Mouse (Mus musculus): ENCODE measurements at regions not wholly inside any gene's neighbourhood (a gene's known extent, or its start where the extent isn't known, plus 50 kb on each side); places are given as distances from the start of the nearest gene placed in this dataset.
"Not testable (repeated sequence)": the region's sequence is repeated elsewhere in the genome, so short reads cannot be mapped to it uniquely, and the experiment has no call there.

GRCm38 (mm10) chr5:42884251-42884650 lies 348.7 kb upstream of the Cpeb2 start:
- 63% methylated on average over 1 of the region's 1 CpGs for WGBS
- Histone ChIP-seq H3K27ac (no peak overlapping the region), H3K4me1 (no peaks in the 10 kb centered on the region), H3K27me3 (replicated peaks) (no peaks in the 10 kb centered on the region), H3K9ac (no peak overlapping the region), H3K36me3 (no peaks in the 10 kb centered on the region), H3K9me3 (no peaks in the 10 kb centered on the region), H3K4me3 (replicated peaks) (no peak overlapping the region), H3K4me2 (no peak overlapping the region)
- ATAC-seq (ENCODE audit: insufficient read depth, low FRiP score, low read depth): no peak

GRCm38 (mm10) chr5:42891890-42892289 lies 341.1 kb upstream of the Cpeb2 start:
- H3K4me1 ChIP-seq: no peaks in the 10 kb centered on the region
- H3K9ac ChIP-seq: no peak overlapping the region
- no peak overlapping the region for H3K4me2 ChIP-seq
- 29% methylated on average over 2 of the region's 2 CpGs for WGBS
- H3K36me3 ChIP-seq: no peaks in the 10 kb centered on the region
- H3K27me3 ChIP-seq (replicated peaks): no peaks in the 10 kb centered on the region
- no peak overlapping the region for H3K27ac ChIP-seq
- no peak for ATAC-seq (ENCODE audit: insufficient read depth, low FRiP score, low read depth)
- no peak overlapping the region for H3K4me3 ChIP-seq (replicated peaks)
- no peaks in the 10 kb centered on the region for H3K9me3 ChIP-seq

- ATAC-seq (ENCODE audit: insufficient read depth, low FRiP score, low read depth): no peak
- H3K36me3 ChIP-seq: no peaks in the 10 kb centered on the region
- no peak overlapping the region for H3K27ac ChIP-seq
- H3K4me3 ChIP-seq (replicated peaks): no peak overlapping the region
- H3K9ac ChIP-seq: no peak overlapping the region
- WGBS: 71% methylated on average over 3 of the region's 3 CpGs
- H3K4me1 ChIP-seq: no peaks in the 10 kb centered on the region
- H3K4me2 ChIP-seq: no peak overlapping the region
- H3K9me3 ChIP-seq: no peaks in the 10 kb centered on the region
- no peaks in the 10 kb centered on the region for H3K27me3 ChIP-seq (replicated peaks)
Observed at GRCm38 (mm10) chr5:42906136-42906535, 326.8 kb upstream of the Cpeb2 start.

- Histone ChIP-seq H3K27ac (no peak overlapping the region), H3K4me1 (no peaks in the 10 kb centered on the region), H3K27me3 (replicated peaks) (no peaks in the 10 kb centered on the region), H3K4me2 (no peak overlapping the region), H3K9me3 (no peaks in the 10 kb centered on the region), H3K4me3 (replicated peaks) (no peak overlapping the region), H3K36me3 (no peaks in the 10 kb centered on the region), H3K9ac (no peak overlapping the region)
- ATAC-seq (ENCODE audit: insufficient read depth, low FRiP score, low read depth): no peak
- 79% methylated on average over 3 of the region's 3 CpGs for WGBS
Observed at GRCm38 (mm10) chr5:42919328-42919727, 313.6 kb upstream of the Cpeb2 start.

GRCm38 (mm10) chr5:42932106-42932505 lies 300.9 kb upstream of the Cpeb2 start:
- ATAC-seq (ENCODE audit: insufficient read depth, low FRiP score, low read depth): no peak
- H3K9me3 ChIP-seq: no peaks in the 10 kb centered on the region
- H3K27me3 ChIP-seq (replicated peaks): no peaks in the 10 kb centered on the region
- no peak overlapping the region for H3K4me2 ChIP-seq
- H3K4me3 ChIP-seq (replicated peaks): no peak overlapping the region
- 67% methylated on average over 2 of the region's 2 CpGs for WGBS
- H3K4me1 ChIP-seq: no peaks in the 10 kb centered on the region
- H3K36me3 ChIP-seq: no peaks in the 10 kb centered on the region
- H3K9ac ChIP-seq: no peak overlapping the region
- no peak overlapping the region for H3K27ac ChIP-seq

GRCm38 (mm10) chr5:42959296-42959862 lies 273.6 kb upstream of the Cpeb2 start:
- Histone ChIP-seq H3K4me1 (no peaks in the 10 kb centered on the region), H3K27ac (no peak overlapping the region), H3K4me2 (no peak overlapping the region), H3K36me3 (no peaks in the 10 kb centered on the region), H3K4me3 (replicated peaks) (no peak overlapping the region), H3K27me3 (replicated peaks) (no peaks in the 10 kb centered on the region), H3K9ac (no peak overlapping the region), H3K9me3 (no peaks in the 10 kb centered on the region)
- WGBS: 76% methylated on average over 9 of the region's 9 CpGs
- no peak for ATAC-seq (ENCODE audit: insufficient read depth, low FRiP score, low read depth)

- H3K36me3 ChIP-seq; H3K4me1 ChIP-seq; H3K4me2 ChIP-seq; H3K9me3 ChIP-seq; ATAC-seq (ENCODE audit: insufficient read depth, low FRiP score, low read depth); H3K9ac ChIP-seq; H3K4me3 ChIP-seq (replicated peaks); H3K27me3 ChIP-seq (replicated peaks); H3K27ac ChIP-seq: not testable (repeated sequence)
- WGBS: 85% methylated on average over 2 of the region's 2 CpGs
Observed at GRCm38 (mm10) chr5:42966952-42967351, 266.0 kb upstream of the Cpeb2 start.

- no peaks in the 10 kb centered on the region for H3K36me3 ChIP-seq
- no peaks in the 10 kb centered on the region for H3K9me3 ChIP-seq
- no peaks in the 10 kb centered on the region for H3K4me1 ChIP-seq
- H3K9ac ChIP-seq: no peak overlapping the region
- no peak overlapping the region for H3K4me3 ChIP-seq (replicated peaks)
- H3K27me3 ChIP-seq (replicated peaks): no peaks in the 10 kb centered on the region
- H3K4me2 ChIP-seq: no peak overlapping the region
- H3K27ac ChIP-seq: no peak overlapping the region
- no peak for ATAC-seq (ENCODE audit: insufficient read depth, low FRiP score, low read depth)
Observed at GRCm38 (mm10) chr5:42969209-42969608, 263.8 kb upstream of the Cpeb2 start.

- H3K36me3 ChIP-seq: no peaks in the 10 kb centered on the region
- H3K4me1 ChIP-seq: no peaks in the 10 kb centered on the region
- no peak overlapping the region for H3K4me3 ChIP-seq (replicated peaks)
- no peak overlapping the region for H3K9ac ChIP-seq
- H3K27ac ChIP-seq: no peak overlapping the region
- WGBS: 59% methylated on average over 3 of the region's 3 CpGs
- no peak overlapping the region for H3K4me2 ChIP-seq
- no peaks in the 10 kb centered on the region for H3K9me3 ChIP-seq
- H3K27me3 ChIP-seq (replicated peaks): no peaks in the 10 kb centered on the region
- ATAC-seq (ENCODE audit: insufficient read depth, low FRiP score, low read depth): no peak
Observed at GRCm38 (mm10) chr5:42969621-42970020, 263.3 kb upstream of the Cpeb2 start.

- H3K27me3 ChIP-seq (replicated peaks): no peaks in the 10 kb centered on the region
- H3K4me1 ChIP-seq: no peaks in the 10 kb centered on the region
- H3K27ac ChIP-seq: no peak overlapping the region
- no peaks in the 10 kb centered on the region for H3K9me3 ChIP-seq
- no peak overlapping the region for H3K4me2 ChIP-seq
- WGBS: 90% methylated on average over 4 of the region's 4 CpGs
- no peaks in the 10 kb centered on the region for H3K36me3 ChIP-seq
- H3K4me3 ChIP-seq (replicated peaks): no peak overlapping the region
- no peak overlapping the region for H3K9ac ChIP-seq
- ATAC-seq (ENCODE audit: insufficient read depth, low FRiP score, low read depth): no peak
Observed at GRCm38 (mm10) chr5:42977108-42977507, 255.9 kb upstream of the Cpeb2 start.

- ATAC-seq (ENCODE audit: insufficient read depth, low FRiP score, low read depth): no peak
- H3K4me3 ChIP-seq (replicated peaks): no peak overlapping the region
- no peak overlapping the region for H3K27ac ChIP-seq
- H3K9me3 ChIP-seq: no peaks in the 10 kb centered on the region
- no peaks in the 10 kb centered on the region for H3K27me3 ChIP-seq (replicated peaks)
- H3K4me1 ChIP-seq: no peaks in the 10 kb centered on the region
- H3K4me2 ChIP-seq: no peak overlapping the region
- no peaks in the 10 kb centered on the region for H3K36me3 ChIP-seq
- WGBS: 85% methylated on average over 2 of the region's 2 CpGs
- H3K9ac ChIP-seq: no peak overlapping the region
Observed at GRCm38 (mm10) chr5:42980946-42981650, 251.9 kb upstream of the Cpeb2 start.

- ATAC-seq (ENCODE audit: insufficient read depth, low FRiP score, low read depth): no peak
- H3K9ac ChIP-seq: no peak overlapping the region
- no peak overlapping the region for H3K4me3 ChIP-seq (replicated peaks)
- no peaks in the 10 kb centered on the region for H3K27me3 ChIP-seq (replicated peaks)
- no peak overlapping the region for H3K4me2 ChIP-seq
- H3K27ac ChIP-seq: no peak overlapping the region
- H3K36me3 ChIP-seq: no peaks in the 10 kb centered on the region
- WGBS: 77% methylated on average over 4 of the region's 4 CpGs
- H3K9me3 ChIP-seq: no peaks in the 10 kb centered on the region
- H3K4me1 ChIP-seq: no peaks in the 10 kb centered on the region
Observed at GRCm38 (mm10) chr5:42986203-42986602, 246.8 kb upstream of the Cpeb2 start.

Measured in stomach, embryonic 15.5 days (tissue).